Mouse (Mus musculus): ENCODE measurements around the gene Mex3a. TPM values are rescaled to one million over a fixed set of nuclear protein-coding genes. Genes with fewer than 3 reads are reported as not detected.

The Mex3a gene
- polyA plus RNA-seq (2012; rRNA removed) = 1.2 and 1.3 TPM in 2 replicates

DNA sequence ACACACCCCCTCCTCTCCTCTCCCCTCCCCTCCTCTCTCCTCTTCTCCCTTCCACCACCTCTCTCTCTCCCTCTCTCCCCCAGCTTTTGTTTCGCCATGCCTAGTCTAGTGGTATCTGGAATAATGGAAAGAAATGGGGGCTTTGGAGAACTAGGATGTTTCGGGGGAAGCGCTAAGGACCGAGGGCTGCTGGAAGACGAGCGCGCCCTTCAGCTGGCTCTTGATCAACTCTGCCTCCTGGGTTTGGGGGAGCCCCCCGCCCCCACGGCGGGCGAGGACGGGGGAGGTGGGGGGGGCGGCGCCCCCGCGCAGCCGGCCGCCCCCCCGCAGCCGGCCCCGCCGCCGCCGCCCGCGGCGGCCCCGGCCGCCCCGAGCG lies at the start of gene Mex3a:
Mex3a (plus strand) TSS at position 97 of the 376 bp plus-strand sequence.
- Histone ChIP-seq H3K4me3 (replicated peaks; ENCODE audit: insufficient read depth, low read depth, low read length) (peak within 1 kb of the TSS; percentile 84), H3K4me1 (ENCODE audit: control insufficient read depth, insufficient read depth, low read length) (peaks cover 16% of the 10 kb centered on the region), H3K27me3 (ENCODE audit: control insufficient read depth, insufficient read depth, low read length) (no peaks in the 10 kb centered on the region), H3K27ac (ENCODE audit: insufficient read depth, low read length) (peak within 1 kb of the TSS; percentile 42; the same call in 1 of the 2 replicates)
- TF ChIP-seq CTCF (IDR thresholded peaks at IDR 0.05; ENCODE audit: borderline replicate concordance, insufficient read depth, low read depth, low read length) (no peak), POLR2A (IDR thresholded peaks at IDR 0.05; ENCODE audit: borderline replicate concordance, insufficient read depth, low read length) (no peak)
- peak in 1 of 2 experiments; percentile 23 for DNase-seq
- 2% methylated on average over 26 of the region's 31 CpGs for WGBS

DNA sequence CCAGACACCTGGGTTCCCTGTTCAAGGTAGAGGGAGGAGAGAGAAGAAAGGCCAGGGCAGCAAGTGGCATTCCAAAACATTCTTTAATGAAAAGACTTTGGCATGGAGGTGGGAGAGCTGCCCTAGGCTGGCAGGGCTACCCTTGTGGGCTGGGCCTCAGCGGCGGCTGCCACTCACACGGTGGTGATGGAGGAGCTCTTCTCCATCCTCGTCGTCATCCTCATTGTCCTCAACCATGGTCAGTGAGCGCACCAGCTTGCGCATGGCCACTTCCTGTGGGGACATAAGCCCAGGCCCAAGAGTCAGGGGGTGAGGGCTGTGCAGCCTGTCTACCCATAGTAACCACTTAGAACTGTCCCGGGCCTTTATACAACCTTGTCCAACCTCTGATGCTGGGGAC lies 49.1 kb upstream of the Mex3a start:
- 0 out of 2 replicates have a peak, but pooled peaks cover 3% of the 10 kb centered on the region for H3K4me1 ChIP-seq (ENCODE audit: control insufficient read depth, insufficient read depth, low read length)
- TF ChIP-seq CTCF (IDR thresholded peaks at IDR 0.05; ENCODE audit: borderline replicate concordance, insufficient read depth, low read depth, low read length) (no peak), POLR2A (IDR thresholded peaks at IDR 0.05; ENCODE audit: borderline replicate concordance, insufficient read depth, low read length) (no peak)
- H3K4me3 ChIP-seq (replicated peaks; ENCODE audit: insufficient read depth, low read depth, low read length) = no peak overlapping the region
- 61% methylated on average over 8 of the region's 8 CpGs for WGBS
- H3K27me3 ChIP-seq (ENCODE audit: control insufficient read depth, insufficient read depth, low read length) = no peaks in the 10 kb centered on the region
- DNase-seq = no peak
- no peak overlapping the region for H3K27ac ChIP-seq (ENCODE audit: insufficient read depth, low read length)

DNA sequence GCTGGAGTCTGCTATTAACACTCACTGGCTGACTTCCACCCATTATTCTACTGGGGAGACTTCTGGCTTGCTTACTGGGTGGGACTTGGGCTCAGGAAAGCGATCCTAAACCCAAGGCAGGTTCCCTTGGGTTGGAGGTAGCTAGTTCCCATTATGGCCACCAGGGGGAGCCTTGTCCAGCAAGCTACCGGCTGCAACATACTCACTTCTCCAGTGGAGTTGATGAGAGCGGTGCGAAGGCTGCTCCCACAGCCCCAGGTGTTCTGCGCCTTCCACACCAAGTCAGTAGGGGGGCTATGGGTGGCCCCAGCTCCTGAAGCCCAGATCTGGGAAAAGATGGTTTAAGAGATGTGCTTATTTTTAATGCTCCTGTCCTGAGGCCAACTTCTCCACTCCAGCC lies 48.6 kb upstream of the Mex3a start:
- 6% methylated on average over 5 of the region's 5 CpGs for WGBS
- H3K4me3 ChIP-seq (replicated peaks; ENCODE audit: insufficient read depth, low read depth, low read length) = no peak overlapping the region
- DNase-seq = peak; percentile 65 to 82
- 0 out of 2 replicates have a peak, but pooled peaks cover 3% of the 10 kb centered on the region for H3K4me1 ChIP-seq (ENCODE audit: control insufficient read depth, insufficient read depth, low read length)
- no peak overlapping the region for H3K27ac ChIP-seq (ENCODE audit: insufficient read depth, low read length)
- TF ChIP-seq POLR2A (IDR thresholded peaks at IDR 0.05; ENCODE audit: borderline replicate concordance, insufficient read depth, low read length) = no peak
- peak; percentile 93 for TF ChIP-seq CTCF (IDR thresholded peaks at IDR 0.05; ENCODE audit: borderline replicate concordance, insufficient read depth, low read depth, low read length)
- H3K27me3 ChIP-seq (ENCODE audit: control insufficient read depth, insufficient read depth, low read length) = no peaks in the 10 kb centered on the region

DNA sequence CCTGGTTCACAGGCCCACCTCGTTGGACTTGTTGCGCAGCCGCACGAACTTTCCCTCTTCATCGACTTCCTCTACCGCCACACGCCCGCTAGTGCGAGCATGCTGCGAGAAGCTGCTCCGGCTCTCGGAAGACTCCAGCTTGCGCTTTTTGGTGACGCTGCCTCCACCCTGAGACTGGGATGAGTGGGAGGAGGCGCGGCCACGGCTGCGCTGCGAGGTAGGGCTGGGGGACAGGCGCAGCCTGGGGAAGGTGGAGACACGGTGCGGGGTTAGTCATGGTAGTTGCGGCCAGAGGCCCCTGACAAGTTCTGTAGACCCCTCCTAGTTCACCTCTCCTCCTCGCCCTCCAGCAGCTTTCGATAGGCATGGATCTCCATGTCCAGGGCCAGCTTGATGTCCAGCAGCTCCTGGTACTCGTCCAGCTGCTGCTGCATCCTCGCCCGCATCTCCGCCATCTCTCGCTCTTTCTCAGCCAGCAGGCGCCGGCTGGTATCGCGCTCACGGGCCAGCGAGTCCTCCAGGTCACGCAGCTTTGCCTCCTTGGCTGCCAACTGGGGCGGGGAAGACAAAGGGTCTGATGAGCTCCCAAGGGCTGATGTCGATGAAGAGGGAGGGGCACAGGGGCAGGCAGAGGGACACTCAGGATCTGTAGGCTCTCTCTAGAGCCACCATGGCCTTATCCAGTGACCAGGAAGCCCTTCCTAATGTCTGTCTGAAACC lies 47.4 kb upstream of the Mex3a start:
- Histone ChIP-seq H3K27ac (ENCODE audit: insufficient read depth, low read length) (no peak overlapping the region), H3K4me1 (ENCODE audit: control insufficient read depth, insufficient read depth, low read length) (0 out of 2 replicates have a peak, but pooled peaks cover 3% of the 10 kb centered on the region), H3K4me3 (replicated peaks; ENCODE audit: insufficient read depth, low read depth, low read length) (no peak overlapping the region), H3K27me3 (ENCODE audit: control insufficient read depth, insufficient read depth, low read length) (no peaks in the 10 kb centered on the region)
- TF ChIP-seq POLR2A (IDR thresholded peaks at IDR 0.05; ENCODE audit: borderline replicate concordance, insufficient read depth, low read length) (no peak), CTCF (IDR thresholded peaks at IDR 0.05; ENCODE audit: borderline replicate concordance, insufficient read depth, low read depth, low read length) (no peak)
- no peak for DNase-seq
- WGBS = 56% methylated on average over 39 of the region's 39 CpGs

DNA sequence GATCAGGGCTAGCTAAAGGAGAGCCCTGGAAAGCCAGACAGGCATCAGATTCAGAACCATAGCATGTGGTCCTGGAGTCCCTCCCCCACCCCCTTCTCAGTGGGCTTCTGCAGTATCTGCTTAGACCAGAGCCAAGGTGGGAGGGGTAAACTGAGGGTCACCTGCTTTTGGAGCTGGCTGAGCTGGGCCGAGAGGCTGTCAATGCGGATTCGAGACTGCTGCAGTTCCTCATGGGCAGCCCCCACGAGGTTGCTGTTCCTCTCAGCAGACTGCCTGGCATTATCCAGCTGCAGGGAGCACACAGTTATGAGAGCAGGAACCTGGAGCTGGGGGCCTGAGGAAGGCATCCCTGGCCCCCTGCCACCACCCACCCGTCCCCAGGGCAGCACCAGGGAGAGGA lies 46.2 kb upstream of the Mex3a start:
- Histone ChIP-seq H3K27me3 (ENCODE audit: control insufficient read depth, insufficient read depth, low read length) (no peaks in the 10 kb centered on the region), H3K4me1 (ENCODE audit: control insufficient read depth, insufficient read depth, low read length) (0 out of 2 replicates have a peak, but pooled peaks cover 3% of the 10 kb centered on the region)
- TF ChIP-seq POLR2A (IDR thresholded peaks at IDR 0.05; ENCODE audit: borderline replicate concordance, insufficient read depth, low read length) (no peak), CTCF (IDR thresholded peaks at IDR 0.05; ENCODE audit: borderline replicate concordance, insufficient read depth, low read depth, low read length) (no peak)

DNA sequence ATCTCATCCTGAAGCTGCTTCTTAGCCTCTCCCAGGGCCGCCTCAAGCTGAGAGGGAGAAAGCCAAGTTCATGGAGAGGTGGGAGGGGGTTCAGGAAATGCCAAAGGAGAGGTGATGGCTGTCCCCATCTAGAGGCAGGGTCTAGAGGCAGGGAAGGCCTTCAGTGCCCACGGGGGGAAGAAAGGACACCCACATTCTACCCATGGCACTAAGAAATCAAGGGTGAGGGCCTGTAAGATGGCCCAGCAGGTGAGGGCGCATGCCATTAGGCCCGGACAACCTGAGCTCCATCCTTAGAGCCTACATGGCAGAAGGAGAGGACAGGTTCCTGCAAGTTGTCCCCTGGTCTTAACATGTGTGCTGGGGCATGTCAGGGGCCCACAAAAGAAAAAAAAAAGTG lies 45.3 kb upstream of the Mex3a start:
- no peak for TF ChIP-seq POLR2A (IDR thresholded peaks at IDR 0.05; ENCODE audit: borderline replicate concordance, insufficient read depth, low read length)
- TF ChIP-seq CTCF (IDR thresholded peaks at IDR 0.05; ENCODE audit: borderline replicate concordance, insufficient read depth, low read depth, low read length) = no peak
- H3K27me3 ChIP-seq (ENCODE audit: control insufficient read depth, insufficient read depth, low read length) = no peaks in the 10 kb centered on the region
- WGBS = 83% methylated on average over 4 of the region's 4 CpGs
- H3K4me1 ChIP-seq (ENCODE audit: control insufficient read depth, insufficient read depth, low read length) = 0 out of 2 replicates have a peak, but pooled peaks cover 2% of the 10 kb centered on the region
- H3K27ac ChIP-seq (ENCODE audit: insufficient read depth, low read length) = no peak overlapping the region
- DNase-seq = no peak
- H3K4me3 ChIP-seq (replicated peaks; ENCODE audit: insufficient read depth, low read depth, low read length) = no peak overlapping the region

More for the DNA sequence above, 46.2 kb upstream of the Mex3a start:
- WGBS = 69% methylated on average over 5 of the region's 5 CpGs
- DNase-seq = no peak
- no peak overlapping the region for H3K4me3 ChIP-seq (replicated peaks; ENCODE audit: insufficient read depth, low read depth, low read length)
- H3K27ac ChIP-seq (ENCODE audit: insufficient read depth, low read length) = no peak overlapping the region

DNA sequence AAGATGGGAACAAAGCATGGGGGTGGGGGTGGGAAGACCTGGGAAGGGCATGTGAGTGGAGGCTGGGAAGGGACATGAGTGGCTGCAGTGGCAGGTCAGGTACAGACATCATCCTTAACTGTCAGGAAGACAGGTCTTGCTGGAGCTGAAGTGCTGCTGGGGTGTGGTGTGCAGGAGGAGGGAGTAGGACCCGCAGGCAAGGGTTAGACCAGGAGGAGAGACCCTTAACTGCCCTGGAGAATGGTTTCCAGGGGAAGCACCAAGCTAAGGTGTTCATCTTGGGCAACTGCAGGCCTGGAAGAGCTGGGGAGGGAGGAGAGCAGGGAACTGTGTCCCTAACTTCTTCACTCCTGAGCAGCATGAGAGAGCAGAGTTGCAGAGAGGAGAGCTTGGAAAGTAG lies 44.8 kb upstream of the Mex3a start:
- 76% methylated on average over 1 of the region's 1 CpGs for WGBS
- no peaks in the 10 kb centered on the region for H3K27me3 ChIP-seq (ENCODE audit: control insufficient read depth, insufficient read depth, low read length)
- TF ChIP-seq CTCF (IDR thresholded peaks at IDR 0.05; ENCODE audit: borderline replicate concordance, insufficient read depth, low read depth, low read length) (no peak), POLR2A (IDR thresholded peaks at IDR 0.05; ENCODE audit: borderline replicate concordance, insufficient read depth, low read length) (no peak)
- 0 out of 2 replicates have a peak, but pooled peaks cover 2% of the 10 kb centered on the region for H3K4me1 ChIP-seq (ENCODE audit: control insufficient read depth, insufficient read depth, low read length)
- no peak overlapping the region for H3K4me3 ChIP-seq (replicated peaks; ENCODE audit: insufficient read depth, low read depth, low read length)
- DNase-seq = no peak
- H3K27ac ChIP-seq (ENCODE audit: insufficient read depth, low read length) = no peak overlapping the region

All from cerebellum, adult 2 months (tissue).